Mouse (Mus musculus) neural tube, postnatal 0 days (tissue): Measurements from ENCODE around the gene Klhl33. TPM values are rescaled to one million over a fixed set of nuclear protein-coding genes. Genes with fewer than 3 reads are reported as not detected.

ENCODE experiments used
- polyA plus RNA-seq: library from polyadenylated mRNA; unstranded; fragments of >200 nt; fragmentation: Nextera tagmentation; extraction: Ambion mirVana; gene quantifications from 2 replicates; pipeline ENCODE4 v1.2.1, GENCODE M21; 2015

Klhl33 gene
- 4.9 TPM in 2 replicates for polyA plus RNA-seq

DNA sequence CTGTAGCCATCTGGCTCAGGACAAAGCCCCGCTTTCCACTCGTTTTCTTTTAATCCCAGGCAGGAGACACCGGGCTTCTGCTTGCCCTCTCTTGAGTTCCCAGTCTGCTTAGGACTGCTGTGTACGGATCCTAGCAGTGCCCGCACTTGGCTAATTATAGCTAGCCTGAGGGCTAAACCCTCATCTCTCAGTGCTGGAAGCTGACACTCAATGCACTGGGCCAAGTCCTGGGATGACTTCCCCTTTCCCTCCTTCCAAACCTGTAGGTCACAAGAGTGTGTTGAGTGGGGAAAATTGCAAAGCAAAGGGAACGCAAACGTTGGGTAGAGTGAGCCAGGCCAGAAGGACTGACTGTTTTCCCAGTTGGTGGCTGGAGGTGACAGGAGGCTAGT lies at the start of gene Klhl33:
TSS of gene Klhl33 (minus strand) at position 134 of the 392 bp plus-strand sequence.

DNA sequence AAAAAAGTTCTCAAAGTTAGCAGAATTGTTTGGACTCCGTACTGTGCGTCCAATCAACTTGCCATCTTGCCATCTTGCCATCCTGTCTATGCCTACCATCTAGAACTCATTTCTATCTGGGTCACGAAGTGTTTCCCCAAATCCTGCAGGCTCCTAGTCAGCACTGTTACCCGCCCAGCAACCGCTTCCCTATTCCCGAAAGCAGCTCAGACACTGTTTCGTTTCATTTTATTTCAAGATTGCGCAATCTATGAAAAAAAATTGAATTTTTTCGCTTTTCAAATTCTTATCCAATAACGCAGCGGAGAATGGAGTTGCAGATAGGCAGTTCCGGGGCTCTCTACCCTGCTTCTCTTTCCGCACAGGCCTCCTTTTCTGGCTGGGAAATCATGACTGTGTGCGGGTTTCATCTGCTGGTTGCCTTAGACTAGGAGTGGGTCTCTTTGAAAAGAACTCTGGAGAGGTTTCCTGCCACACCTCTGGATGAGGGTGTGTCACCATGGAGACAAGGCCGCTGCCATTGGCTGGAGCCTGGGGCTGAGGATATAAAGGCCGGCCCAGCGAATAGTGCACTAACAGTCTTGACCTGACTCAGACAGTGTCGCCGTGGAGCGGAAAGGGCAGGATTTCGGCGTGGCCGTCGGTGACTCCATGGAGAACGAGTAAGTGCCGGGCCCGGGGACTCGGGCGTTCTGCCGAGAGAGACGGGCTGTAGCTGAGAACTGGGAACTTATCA lies 46.8 kb upstream of the Klhl33 start, which contains the start of gene Gm49342:
TSS of gene Gm49342 (plus strand) at position 586 of the 736 bp plus-strand sequence.

DNA sequence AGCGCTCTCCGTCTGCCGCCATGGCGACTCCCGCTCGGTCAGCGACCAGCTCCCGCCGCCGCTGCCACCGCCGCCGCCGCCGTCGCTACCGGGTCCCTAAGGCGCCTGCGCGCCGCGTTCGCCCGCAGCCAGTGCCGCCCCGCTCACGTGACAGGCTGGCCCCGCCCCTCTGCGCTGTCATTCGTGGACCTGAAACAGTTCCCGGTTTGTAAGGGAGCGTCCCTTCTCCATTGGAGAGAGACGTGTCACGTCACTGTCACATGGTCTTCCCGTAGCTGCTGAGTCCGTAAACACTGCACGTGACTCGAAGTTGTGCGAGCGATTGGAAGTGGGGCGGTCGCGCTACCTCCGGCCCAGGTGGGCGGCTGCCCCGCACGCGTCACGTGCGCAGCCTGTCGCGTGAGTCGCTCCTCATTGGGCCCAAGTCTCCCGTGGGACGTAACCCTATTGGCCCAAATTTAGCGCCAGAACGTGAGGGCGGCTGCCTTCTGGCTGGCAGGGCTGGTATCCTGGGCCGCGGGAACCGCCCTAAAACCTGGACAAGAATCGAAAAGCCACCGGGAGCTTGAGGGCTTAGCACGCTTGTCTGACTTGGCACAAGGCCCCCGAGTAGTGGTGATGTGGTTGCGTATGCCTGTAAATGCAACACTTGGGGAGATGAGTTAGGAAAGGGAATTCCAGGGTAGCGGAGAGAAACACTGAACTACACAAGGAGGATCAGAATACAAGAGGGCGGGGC lies 33.6 kb upstream of the Klhl33 start, which contains the start of the genes Pip4p1 and Pnp:
TSS of gene Pip4p1 (minus strand) at position 103 of the 739 bp plus-strand sequence.
TSS of gene Pnp (plus strand) at position 329 of the 739 bp plus-strand sequence.

DNA sequence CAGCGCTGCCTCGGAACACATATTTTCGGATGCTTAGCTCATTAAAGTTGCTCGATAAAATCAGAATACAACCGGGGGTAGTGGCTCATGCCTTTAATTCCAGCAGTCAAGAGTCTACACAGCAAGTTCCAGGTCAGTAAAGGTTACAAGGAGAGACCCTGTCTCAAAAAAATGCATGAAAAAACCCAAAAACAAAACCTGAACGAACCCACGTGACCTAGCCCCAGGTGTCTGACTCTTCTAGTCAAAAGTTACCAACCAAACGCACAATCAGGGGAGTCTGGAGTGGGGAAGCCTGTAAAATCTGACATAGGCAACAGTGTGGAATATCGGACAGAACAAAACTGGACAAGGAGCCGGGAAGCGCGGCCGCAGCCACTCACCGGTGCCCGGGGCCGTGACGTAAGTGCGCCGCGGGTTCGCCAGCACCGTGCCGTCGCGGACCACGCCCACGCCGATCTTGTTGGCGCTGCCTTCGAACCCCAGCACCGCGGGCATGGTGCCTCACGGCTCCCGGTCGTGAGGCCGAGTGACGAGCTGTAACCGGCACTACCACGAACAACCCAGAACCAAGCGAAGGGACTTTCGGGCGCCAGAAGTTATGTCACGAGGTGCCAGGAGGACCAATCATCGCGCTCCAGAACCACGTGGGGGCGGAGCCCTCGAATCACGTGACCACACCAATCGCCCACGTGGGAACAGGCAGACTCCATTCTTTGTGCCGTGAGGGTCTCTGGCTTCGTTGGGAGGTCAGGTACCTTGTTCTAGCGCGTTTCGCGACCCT lies 27.2 kb upstream of the Klhl33 start, which contains the start of the genes Osgep and Apex1:
TSS of gene Osgep (minus strand) at position 613 of the 784 bp plus-strand sequence.
TSS of gene Apex1 (plus strand) at position 688 of the 784 bp plus-strand sequence.

DNA sequence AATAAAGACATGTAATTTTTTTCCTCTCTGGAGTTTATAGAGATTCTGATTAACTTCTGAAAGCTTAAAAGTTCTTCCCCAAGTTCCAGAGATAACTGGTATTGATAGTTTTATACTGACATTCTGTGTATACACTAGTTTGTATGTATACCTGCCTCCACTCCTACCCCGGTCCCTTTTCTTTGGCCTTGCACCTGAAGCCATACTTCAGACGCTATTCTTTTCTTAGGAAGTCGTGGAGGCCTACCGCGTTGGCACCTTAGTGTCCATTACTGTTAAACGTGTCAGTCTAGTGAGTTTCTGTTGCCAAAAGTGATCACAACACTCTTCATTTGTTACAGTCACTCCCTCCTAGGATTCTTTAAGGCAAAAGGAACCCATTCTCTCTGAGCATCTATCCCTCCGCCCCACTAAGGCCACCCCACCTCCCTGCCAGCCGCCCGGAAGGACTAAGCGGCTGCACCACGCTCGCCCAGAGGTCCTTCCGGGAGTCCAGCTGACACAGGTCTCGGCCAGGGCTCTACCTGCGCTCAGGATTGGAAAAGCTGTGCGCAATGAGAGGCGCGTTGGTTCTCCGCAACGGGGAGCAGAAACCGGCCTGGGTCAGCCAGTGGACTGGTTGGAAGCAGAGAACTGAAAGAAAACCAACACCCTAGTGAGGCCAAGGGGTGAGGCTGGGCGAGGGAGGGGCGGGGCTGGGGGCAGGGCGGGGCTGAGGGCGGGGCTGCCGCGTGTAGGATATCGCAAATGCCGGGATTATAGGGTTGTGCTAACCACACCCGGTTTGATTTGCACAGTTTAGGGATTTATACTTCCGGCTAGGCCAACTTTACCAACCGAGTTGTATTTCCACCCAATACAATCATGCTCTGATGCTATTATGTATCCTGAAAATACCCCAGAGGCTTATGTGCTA lies 27.2 kb downstream of the Klhl33 start, which contains the start of gene Tep1:
TSS of gene Tep1 (minus strand) at position 672 of the 916 bp plus-strand sequence.

Other genes with a start within 250 kb of the Klhl33 start
- not detected in 2 replicates for gene Olfr747, start 204.3 kb downstream of the Klhl33 start, polyA plus RNA-seq
- gene Olfr748, start 190.1 kb downstream of the Klhl33 start, polyA plus RNA-seq: not detected in 2 replicates
- not detected in 2 replicates for gene Olfr749, start 152.4 kb downstream of the Klhl33 start, polyA plus RNA-seq
- 79.0 and 87.6 TPM in 2 replicates for gene Ttc5, start 112.0 kb downstream of the Klhl33 start, polyA plus RNA-seq
- gene Ccnb1ip1, start 89.8 kb downstream of the Klhl33 start, polyA plus RNA-seq: not detected in 2 replicates
- gene Parp2, start 89.7 kb downstream of the Klhl33 start, polyA plus RNA-seq: 34.4 TPM in 2 replicates
- 2.4 and 3.1 TPM in 2 replicates for gene Tep1, start 26.9 kb downstream of the Klhl33 start, polyA plus RNA-seq
- 77.1 and 87.6 TPM in 2 replicates for gene Osgep, start 27.4 kb upstream of the Klhl33 start, polyA plus RNA-seq
- gene Apex1, start 27.5 kb upstream of the Klhl33 start, polyA plus RNA-seq: 120 and 123 TPM in 2 replicates
- gene Pip4p1, start 33.3 kb upstream of the Klhl33 start, polyA plus RNA-seq: 107 and 115 TPM in 2 replicates
- 22.7 and 25.6 TPM in 2 replicates for gene Pnp, start 33.6 kb upstream of the Klhl33 start, polyA plus RNA-seq
- gene Gm49342, start 47.0 kb upstream of the Klhl33 start, polyA plus RNA-seq: not detected in 2 replicates
- gene Pnp2, start 58.5 kb upstream of the Klhl33 start, polyA plus RNA-seq: 1.1 and 1.5 TPM in 2 replicates
- gene Rnase10, start 110.2 kb upstream of the Klhl33 start, polyA plus RNA-seq: 0.13 TPM in 1 of 2 replicates, not detected in the other
- not detected in 2 replicates for gene Rnase9, start 144.4 kb upstream of the Klhl33 start, polyA plus RNA-seq
- gene Rnase11, start 152.7 kb upstream of the Klhl33 start, polyA plus RNA-seq: not detected in 2 replicates
- not detected in 2 replicates for gene Rnase12, start 160.2 kb upstream of the Klhl33 start, polyA plus RNA-seq
- gene Olfr750, start 176.9 kb upstream of the Klhl33 start, polyA plus RNA-seq: 0.06 TPM in 1 of 2 replicates, not detected in the other
- 28.1 and 29.2 TPM in 2 replicates for gene Rnase4, start 193.6 kb upstream of the Klhl33 start, polyA plus RNA-seq
- 5.1 and 5.8 TPM in 2 replicates for gene Ang, start 193.6 kb upstream of the Klhl33 start, polyA plus RNA-seq
- gene Eddm3b, start 216.9 kb upstream of the Klhl33 start, polyA plus RNA-seq: not detected in 2 replicates
- 0.62 and 0.72 TPM in 2 replicates for gene Rnase6, start 226.4 kb upstream of the Klhl33 start, polyA plus RNA-seq
- 0.71 and 1.2 TPM in 2 replicates for gene Rnase1, start 249.3 kb upstream of the Klhl33 start, polyA plus RNA-seq